Mouse (Mus musculus) layer of hippocampus, adult 18-20 months (tissue): Measurements from ENCODE around the gene Olfr625-ps1. TPM values are rescaled to one million over a fixed set of nuclear protein-coding genes. Genes with fewer than 3 reads are reported as not detected.

Experiments used
- DNase-seq, 2 experiments: peaks; one replicate each; pipeline ENCODE4 v3.0.0; 2022; ENCODE audit warnings: low spot score in 2 of 2
- long read RNA-seq: library from polyadenylated mRNA; stranded (forward); transcript quantifications from one replicate; pipeline ENCODE4 v2.0.0, GENCODE M21; 2021
- total RNA-seq, 2 experiments: library from RNA; stranded (reverse); gene quantifications; 2 replicates each; pipeline ENCODE4 v1.2.3; 2021

Olfr625-ps1 gene
- not detected for total RNA-seq
- long read RNA-seq = 0 reads

- no peak for DNase-seq
Measured at GRCm38 (mm10) chr7:103682420-103682819, at the start of gene Olfr625-ps1. Gene Olfr625-ps1, plus strand, starts transcription at chr7:103682720.

GRCm38 (mm10) chr7:103636795-103637194, 45.7 kb upstream of the Olfr625-ps1 start:
- DNase-seq = no peak

- DNase-seq = no peak
Measured at GRCm38 (mm10) chr7:103642602-103643001, 39.9 kb upstream of the Olfr625-ps1 start, which contains the start of gene Olfr622. Gene Olfr622, minus strand, starts transcription at chr7:103642702.

- DNase-seq = no peak
Measured at GRCm38 (mm10) chr7:103644070-103644469, 38.5 kb upstream of the Olfr625-ps1 start.

GRCm38 (mm10) chr7:103663598-103663997, 18.9 kb upstream of the Olfr625-ps1 start, which contains the start of gene Olfr623:
Gene Olfr623, minus strand, starts transcription at chr7:103663698.
- DNase-seq = no peak

GRCm38 (mm10) chr7:103671091-103671490, 11.4 kb upstream of the Olfr625-ps1 start, which contains the start of gene Olfr624:
Gene Olfr624, minus strand, starts transcription at chr7:103671191.
- no peak for DNase-seq

GRCm38 (mm10) chr7:103699469-103699868, 16.9 kb downstream of the Olfr625-ps1 start:
- no peak for DNase-seq

GRCm38 (mm10) chr7:103712024-103712423, 29.5 kb downstream of the Olfr625-ps1 start:
- DNase-seq = no peak

GRCm38 (mm10) chr7:103714371-103714770, 31.9 kb downstream of the Olfr625-ps1 start, which contains the start of gene Olfr243:
Gene Olfr243, plus strand, starts transcription at chr7:103714671.
- DNase-seq = no peak

GRCm38 (mm10) chr7:103716398-103716797, 33.9 kb downstream of the Olfr625-ps1 start:
- DNase-seq = peak; percentile 12 to 55

- no peak for DNase-seq
Measured at GRCm38 (mm10) chr7:103730074-103730473, 47.6 kb downstream of the Olfr625-ps1 start, which contains the start of gene Olfr628. Gene Olfr628, plus strand, starts transcription at chr7:103730374.

Other genes with a start within 250 kb of the Olfr625-ps1 start
- not detected for gene Olfr605, start 237.3 kb upstream of the Olfr625-ps1 start, total RNA-seq
- not detected for gene Olfr606, start 233.7 kb upstream of the Olfr625-ps1 start, total RNA-seq
- gene Olfr607, start 218.6 kb upstream of the Olfr625-ps1 start, total RNA-seq = not detected
- gene Olfr608, start 212.8 kb upstream of the Olfr625-ps1 start, total RNA-seq = not detected
- gene Olfr609, start 184.7 kb upstream of the Olfr625-ps1 start, total RNA-seq = not detected
- gene Olfr610, start 170.6 kb upstream of the Olfr625-ps1 start, total RNA-seq = not detected
- not detected for gene Olfr611, start 161.9 kb upstream of the Olfr625-ps1 start, total RNA-seq
- gene Olfr612, start 140.0 kb upstream of the Olfr625-ps1 start, total RNA-seq = not detected
- not detected for gene Olfr613, start 134.6 kb upstream of the Olfr625-ps1 start, total RNA-seq
- not detected for gene Olfr615, start 126.6 kb upstream of the Olfr625-ps1 start, total RNA-seq
- gene Olfr616, start 113.6 kb upstream of the Olfr625-ps1 start, total RNA-seq = not detected
- not detected for gene Olfr617, start 109.7 kb upstream of the Olfr625-ps1 start, total RNA-seq
- gene Olfr618, start 92.6 kb upstream of the Olfr625-ps1 start, total RNA-seq = not detected
- gene Olfr619, start 82.1 kb upstream of the Olfr625-ps1 start, total RNA-seq = not detected
- gene Olfr620, start 70.2 kb upstream of the Olfr625-ps1 start, total RNA-seq = not detected
- gene Olfr622, start 40.0 kb upstream of the Olfr625-ps1 start, total RNA-seq = not detected
- gene Olfr623, start 19.0 kb upstream of the Olfr625-ps1 start, total RNA-seq = not detected
- under 1 TPM in 1 of 2 experiments, not detected in 1; 0.05 TPM for gene Olfr624, start 11.5 kb upstream of the Olfr625-ps1 start, total RNA-seq
- not detected for gene Olfr243, start 32.0 kb downstream of the Olfr625-ps1 start, total RNA-seq
- gene Olfr628, start 47.7 kb downstream of the Olfr625-ps1 start, total RNA-seq = not detected
- gene Olfr629, start 62.2 kb downstream of the Olfr625-ps1 start, total RNA-seq = not detected
- gene Olfr630, start 74.6 kb downstream of the Olfr625-ps1 start, total RNA-seq = not detected
- gene Olfr69, start 88.9 kb downstream of the Olfr625-ps1 start, total RNA-seq = not detected
- not detected for gene Olfr68, start 97.0 kb downstream of the Olfr625-ps1 start, total RNA-seq
- not detected for gene Olfr67, start 109.1 kb downstream of the Olfr625-ps1 start, total RNA-seq
- 10 to 100 TPM; 26.0 to 31.8 TPM for gene Hbb-bt, start 131.3 kb downstream of the Olfr625-ps1 start, total RNA-seq
- gene Hbb-bs, start 145.4 kb downstream of the Olfr625-ps1 start, total RNA-seq = 100 to 1,000 TPM; 267 to 283 TPM
- gene Hbb-bh2, start 157.8 kb downstream of the Olfr625-ps1 start, total RNA-seq = not detected
- not detected for gene Hbb-bh1, start 160.4 kb downstream of the Olfr625-ps1 start, total RNA-seq
- not detected for gene Hbb-y, start 170.5 kb downstream of the Olfr625-ps1 start, total RNA-seq
- not detected for gene Olfr66, start 203.5 kb downstream of the Olfr625-ps1 start, total RNA-seq
- not detected for gene Olfr64, start 211.8 kb downstream of the Olfr625-ps1 start, total RNA-seq
- gene Olfr65, start 220.8 kb downstream of the Olfr625-ps1 start, total RNA-seq = not detected
- gene Olfr631, start 246.1 kb downstream of the Olfr625-ps1 start, total RNA-seq = not detected